Mouse (Mus musculus) neural tube, embryonic 14.5 days (tissue): ENCODE measurements around the gene Tfr2. TPM values are rescaled to one million over a fixed set of nuclear protein-coding genes. Genes with fewer than 3 reads are reported as not detected.

Source experiments
- ATAC-seq: fragments of 200-750 bp; cut with Nextera tagmentation; 2 replicates; pipeline ENCODE4 v1.8.0; 2017; ENCODE audit warnings: low read depth, mild to moderate bottlenecking, moderate TSS enrichment, moderate library complexity
- H3K27ac ChIP-seq: fragments of 300-500 bp; sonication (generic); 2 replicates; pipeline ENCODE4 v1.5.1; 2014; ENCODE audit warnings: low read depth, mild to moderate bottlenecking, control low read depth, low read length, moderate library complexity, mixed read lengths
- H3K27me3 ChIP-seq: fragments of 300-500 bp; sonication (generic); 2 replicates; pipeline ENCODE4 v1.6.1; 2014; ENCODE audit warnings: low read length; ENCODE audit not compliant: control insufficient read depth, insufficient read depth
- H3K36me3 ChIP-seq: fragments of 300-500 bp; sonication (generic); 2 replicates; pipeline ENCODE4 v1.6.1; 2014; ENCODE audit warnings: low read length, mixed read lengths; ENCODE audit not compliant: control insufficient read depth, insufficient read depth
- H3K4me1 ChIP-seq: fragments of 300-500 bp; sonication (generic); 2 replicates; pipeline ENCODE4 v1.6.1; 2014; ENCODE audit warnings: low read length; ENCODE audit not compliant: control insufficient read depth, insufficient read depth
- H3K4me2 ChIP-seq: fragments of 300-500 bp; sonication (generic); 2 replicates; pipeline ENCODE4 v1.6.1; 2014; ENCODE audit warnings: mild to moderate bottlenecking, low read depth, low read length, control low read depth
- H3K4me3 ChIP-seq: fragments of 300-500 bp; sonication (generic); 2 replicates; pipeline ENCODE4 v1.5.1; 2014; ENCODE audit warnings: low read depth, low read length, control low read depth, mixed read lengths
- H3K9ac ChIP-seq: fragments of 300-500 bp; sonication (generic); replicated peaks from 2 replicates; pipeline ENCODE4 v1.6.1; 2014; ENCODE audit warnings: low read depth, mild to moderate bottlenecking, control low read depth, low read length, mixed read lengths
- H3K9me3 ChIP-seq: fragments of 300-500 bp; sonication (generic); 2 replicates; pipeline ENCODE4 v1.6.1; 2016; ENCODE audit warnings: low read length; ENCODE audit not compliant: control insufficient read depth
- WGBS: fragments of 180-500 bp; shearing (Covaris S2); extraction: QIAGEN DNeasy Blood & Tissue Kit; methylation state at CpG from one replicate; pipeline ENCODE4 v1.1.7; 2014; 5-methylcytosine and 5-hydroxymethylcytosine counted together
- polyA plus RNA-seq: library from polyadenylated mRNA; unstranded; fragments of >200 nt; fragmentation: Nextera tagmentation; extraction: Ambion mirVana; gene quantifications from 2 replicates; pipeline ENCODE4 v1.2.1, GENCODE M21; 2014

Tfr2 gene
- polyA plus RNA-seq, 1 experiment from 2014 or later, result 5.8 TPM

DNA sequence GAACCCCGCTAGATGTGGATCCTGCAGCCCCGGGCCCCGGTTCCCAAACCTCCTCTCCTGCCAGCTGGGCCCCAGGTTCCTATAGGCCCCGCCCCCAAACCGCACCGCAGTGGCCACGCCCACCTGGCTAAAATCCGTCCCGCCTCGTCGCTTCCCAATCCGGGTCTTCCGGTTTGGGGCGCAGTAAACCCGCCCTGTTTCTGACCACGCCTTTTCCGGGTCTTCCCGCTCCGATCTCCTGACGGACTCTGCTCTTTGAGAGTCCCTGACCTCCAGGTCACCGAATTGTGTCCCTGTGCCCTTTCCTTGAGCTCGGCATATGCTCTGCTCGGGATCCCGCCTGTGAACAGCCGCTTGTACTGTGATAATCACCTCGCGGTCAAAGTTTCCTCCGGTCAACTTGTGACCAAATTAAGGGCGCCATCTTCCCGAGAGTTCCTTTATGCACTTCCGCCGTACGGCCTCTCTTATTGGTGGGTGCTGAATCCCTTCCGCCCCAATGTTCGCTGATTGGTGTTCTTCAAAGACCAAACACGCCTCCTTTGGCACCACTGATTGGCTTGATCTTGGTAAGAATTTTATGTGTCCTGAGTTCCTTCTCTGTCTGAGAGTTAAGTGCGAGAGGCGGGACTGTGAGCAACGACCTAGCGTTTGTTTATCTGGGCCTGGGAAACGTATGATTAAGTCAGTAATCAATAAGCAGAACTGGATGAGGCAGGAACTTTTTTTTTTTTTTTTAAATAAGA lies 31.2 kb downstream of the Tfr2 start, which contains the start of gene Mospd3:
Gene Mospd3, minus strand, starts transcription at position 440 of the 746 bp plus-strand sequence.
- peak; percentile 96 for ATAC-seq
- Histone ChIP-seq H3K4me2 (peak within 1 kb of the TSS; percentile 80), H3K4me1 (peaks cover 16% of the 10 kb centered on the region; the same call in 1 of the 2 replicates), H3K27me3 (no peaks in the 10 kb centered on the region), H3K9me3 (no peaks in the 10 kb centered on the region), H3K4me3 (peak within 1 kb of the TSS; percentile 74), H3K9ac (peak within 1 kb of the TSS; percentile 79), H3K27ac (peak within 1 kb of the TSS; percentile 76), H3K36me3 (no peaks in the 10 kb centered on the region)
- WGBS, result under 1% methylated on average over 41 of the region's 41 CpGs

DNA sequence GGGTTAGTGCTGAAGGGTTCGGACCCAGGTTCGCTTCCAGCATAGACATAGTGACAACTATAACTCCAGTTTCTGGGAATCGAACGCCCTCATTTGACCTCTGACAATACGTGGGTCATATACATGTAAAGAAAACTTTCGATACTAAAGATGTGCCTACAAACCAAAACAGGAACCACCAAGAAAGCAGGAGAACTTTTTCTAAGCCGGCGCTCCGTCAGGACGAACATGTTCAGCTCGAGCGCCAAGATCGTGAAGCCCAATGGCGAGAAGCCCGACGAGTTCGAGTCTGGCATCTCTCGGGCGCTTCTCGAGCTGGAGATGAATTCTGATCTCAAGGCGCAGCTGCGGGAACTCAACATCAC lies 31.7 kb downstream of the Tfr2 start:
- peaks cover 16% of the 10 kb centered on the region; the same call in 1 of the 2 replicates for H3K4me1 ChIP-seq
- peak overlapping the region; percentile 52 for H3K4me2 ChIP-seq
- WGBS, result under 1% methylated on average over 22 of the region's 22 CpGs
- ATAC-seq, result no peak
- H3K9me3 ChIP-seq, result no peaks in the 10 kb centered on the region
- no peaks in the 10 kb centered on the region for H3K27me3 ChIP-seq
- no peak overlapping the region for H3K27ac ChIP-seq
- no peaks in the 10 kb centered on the region for H3K36me3 ChIP-seq
- peak overlapping the region; percentile 74 for H3K4me3 ChIP-seq
- H3K9ac ChIP-seq, result 0 out of 2 replicates have a peak overlapping the region, but pooled peaks have one; percentile 79

DNA sequence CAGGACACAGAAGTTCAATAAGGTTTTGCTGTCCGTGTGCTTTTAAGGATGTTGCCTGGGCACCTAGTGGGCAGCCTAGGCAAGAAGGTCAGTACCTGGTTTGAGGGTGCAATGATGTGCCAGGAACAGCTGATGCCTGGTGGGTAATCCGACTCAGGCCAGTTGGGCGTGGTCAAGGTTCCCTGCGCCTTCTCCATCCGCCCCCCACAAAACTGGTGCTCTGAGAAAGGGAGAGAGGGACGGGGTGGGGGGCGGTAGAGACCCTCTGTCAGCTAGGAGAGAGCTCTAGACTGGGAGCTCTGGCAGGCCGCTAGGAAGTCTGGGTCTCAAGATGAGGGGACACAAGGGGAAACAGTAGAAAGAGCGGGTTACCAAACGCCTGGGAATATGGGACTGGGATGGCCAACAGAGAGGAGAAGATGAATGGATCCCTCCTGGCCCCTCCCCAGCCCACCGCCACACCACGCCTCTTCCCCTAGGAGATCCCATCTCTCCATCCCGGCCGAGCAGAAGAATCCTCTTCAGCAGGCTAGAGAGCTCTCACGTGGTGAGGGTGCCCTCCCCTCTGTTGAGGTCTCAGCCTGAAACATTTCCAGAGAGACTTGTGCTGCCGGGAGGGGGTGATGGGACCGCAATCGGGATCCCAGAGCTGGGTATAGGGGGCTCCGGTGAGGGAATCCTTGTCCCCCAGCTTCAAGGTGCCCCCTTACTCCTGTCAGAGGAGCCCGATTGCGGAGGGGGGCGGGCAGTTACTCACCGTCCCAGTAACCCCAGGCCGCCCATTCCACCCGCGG lies 38.4 kb downstream of the Tfr2 start:
- Histone ChIP-seq H3K4me3 (no peak overlapping the region), H3K36me3 (no peaks in the 10 kb centered on the region), H3K27ac (no peak overlapping the region), H3K9ac (no peak overlapping the region), H3K27me3 (no peaks in the 10 kb centered on the region), H3K4me1 (peaks cover 5% of the 10 kb centered on the region; the same call in 1 of the 2 replicates), H3K4me2 (no peak overlapping the region), H3K9me3 (no peaks in the 10 kb centered on the region)
- WGBS, result 12% methylated on average over 25 of the region's 26 CpGs
- no peak for ATAC-seq

DNA sequence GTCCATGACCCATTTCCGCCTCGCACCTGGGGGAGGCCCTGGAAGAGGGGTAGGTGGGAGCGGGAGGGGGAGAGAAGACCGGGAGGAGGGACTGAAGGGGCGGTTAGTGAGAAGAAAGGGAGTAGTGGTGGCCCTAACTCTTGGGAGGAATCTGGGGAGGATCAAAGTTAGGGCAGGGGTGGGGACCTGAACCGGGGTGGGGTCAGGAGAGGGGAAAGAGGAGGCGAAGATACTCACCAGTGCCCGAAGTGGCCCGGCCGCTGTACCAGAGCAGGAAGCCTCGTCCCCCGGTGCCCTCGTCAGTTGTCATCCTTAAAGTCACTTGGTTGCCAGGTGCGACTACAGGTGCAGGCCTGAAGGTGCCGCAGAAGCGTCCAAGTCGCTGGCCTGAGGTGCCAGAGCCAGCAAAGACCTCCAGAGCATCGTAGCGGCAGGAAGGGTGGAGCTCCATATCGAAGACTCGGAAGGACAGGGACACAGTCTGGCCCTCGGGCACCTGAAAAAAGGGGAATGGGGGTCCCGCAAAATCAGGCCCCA lies 39.1 kb downstream of the Tfr2 start:
- no peak for ATAC-seq
- no peaks in the 10 kb centered on the region for H3K36me3 ChIP-seq
- H3K4me2 ChIP-seq, result no peak overlapping the region
- no peak overlapping the region for H3K4me3 ChIP-seq
- no peak overlapping the region for H3K9ac ChIP-seq
- no peaks in the 10 kb centered on the region for H3K27me3 ChIP-seq
- 14% methylated on average over 23 of the region's 23 CpGs for WGBS
- no peaks in the 10 kb centered on the region for H3K9me3 ChIP-seq
- no peak overlapping the region for H3K27ac ChIP-seq
- H3K4me1 ChIP-seq, result peaks cover 5% of the 10 kb centered on the region; the same call in 1 of the 2 replicates

DNA sequence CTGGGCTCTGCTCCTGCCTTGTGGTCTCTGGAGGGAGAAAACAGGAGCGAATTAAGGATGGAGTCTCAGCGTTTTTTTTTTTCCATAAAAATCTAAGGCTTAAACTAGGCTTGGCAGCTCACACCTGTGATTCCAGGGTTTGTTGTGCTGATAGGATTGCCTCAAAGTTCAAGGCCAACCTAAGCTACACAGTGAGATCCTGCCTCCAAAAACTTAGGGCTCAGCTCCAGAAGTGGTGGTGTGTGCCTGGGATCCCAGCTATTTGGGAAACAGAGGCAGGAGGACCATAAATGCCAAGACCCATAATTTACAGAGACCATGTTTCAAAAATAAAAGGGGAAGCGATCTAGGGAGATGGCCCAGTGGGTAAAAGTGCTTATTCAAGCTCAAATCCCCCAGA lies 39.7 kb downstream of the Tfr2 start:
- no peak overlapping the region for H3K27ac ChIP-seq
- no peaks in the 10 kb centered on the region for H3K27me3 ChIP-seq
- H3K36me3 ChIP-seq, result no peaks in the 10 kb centered on the region
- H3K9me3 ChIP-seq, result no peaks in the 10 kb centered on the region
- peaks cover 5% of the 10 kb centered on the region; the same call in 1 of the 2 replicates for H3K4me1 ChIP-seq
- no peak overlapping the region for H3K9ac ChIP-seq
- no peak for ATAC-seq
- WGBS, result 52% methylated on average over 3 of the region's 3 CpGs
- no peak overlapping the region for H3K4me3 ChIP-seq
- H3K4me2 ChIP-seq, result no peak overlapping the region

GRCm38 (mm10) chr5:137610056-137610455 lies 40.4 kb downstream of the Tfr2 start:
- no peaks in the 10 kb centered on the region for H3K36me3 ChIP-seq
- no peaks in the 10 kb centered on the region for H3K9me3 ChIP-seq
- no peak overlapping the region for H3K9ac ChIP-seq
- no peak overlapping the region for H3K4me3 ChIP-seq
- ATAC-seq, result no peak
- H3K27ac ChIP-seq, result no peak overlapping the region
- 76% methylated on average over 4 of the region's 4 CpGs for WGBS
- H3K4me2 ChIP-seq, result no peak overlapping the region
- peaks cover 5% of the 10 kb centered on the region; the same call in 1 of the 2 replicates for H3K4me1 ChIP-seq
- no peaks in the 10 kb centered on the region for H3K27me3 ChIP-seq

DNA sequence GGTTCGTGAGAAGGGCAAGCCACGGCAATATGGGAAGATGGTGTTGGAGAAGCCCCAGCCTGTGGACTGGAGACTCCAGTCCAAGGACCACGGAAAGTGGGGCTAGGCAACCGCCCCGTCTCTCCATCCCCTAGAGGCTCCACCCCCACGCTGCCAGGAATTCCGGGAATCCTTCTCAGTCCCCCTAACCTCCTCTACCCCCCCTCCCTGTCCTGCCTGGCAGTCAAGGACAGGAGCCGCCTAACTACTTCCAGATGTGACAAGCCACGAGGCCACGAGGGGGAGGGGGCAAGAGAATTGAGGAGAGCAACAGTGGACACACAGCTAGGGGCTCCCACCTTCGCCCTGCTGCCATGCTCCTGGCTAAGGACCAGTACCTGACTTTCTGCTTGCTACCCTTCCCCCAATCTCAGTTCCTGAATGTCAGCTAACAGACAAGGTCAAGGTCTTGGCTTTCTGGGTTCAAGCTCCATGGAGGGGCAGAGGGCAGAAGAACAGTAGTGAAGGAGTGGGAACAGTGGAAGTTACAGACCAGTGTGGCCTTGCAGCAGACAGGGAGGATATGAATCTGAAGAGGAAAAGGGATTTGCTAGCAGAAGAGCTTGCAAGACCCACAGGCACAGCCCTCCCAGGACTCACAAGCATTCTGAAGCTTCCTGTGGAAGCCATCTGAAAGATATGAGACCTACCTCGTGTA lies 41.1 kb downstream of the Tfr2 start:
- no peak for ATAC-seq
- no peaks in the 10 kb centered on the region for H3K9me3 ChIP-seq
- 14% methylated on average over 12 of the region's 12 CpGs for WGBS
- no peak overlapping the region for H3K27ac ChIP-seq
- no peak overlapping the region for H3K9ac ChIP-seq
- no peak overlapping the region for H3K4me3 ChIP-seq
- H3K4me2 ChIP-seq, result peak overlapping the region; percentile 18; the same call in 1 of the 2 replicates
- no peaks in the 10 kb centered on the region for H3K36me3 ChIP-seq
- peaks cover 5% of the 10 kb centered on the region; the same call in 1 of the 2 replicates for H3K4me1 ChIP-seq
- H3K27me3 ChIP-seq, result no peaks in the 10 kb centered on the region

GRCm38 (mm10) chr5:137611245-137611602 lies 41.6 kb downstream of the Tfr2 start:
- no peak for ATAC-seq

More at GRCm38 (mm10) chr5:137611245-137611602, 41.6 kb downstream of the Tfr2 start:
- H3K4me2 ChIP-seq, result peak overlapping the region; percentile 18; the same call in 1 of the 2 replicates
- H3K4me3 ChIP-seq, result no peak overlapping the region
- H3K4me1 ChIP-seq, result peaks cover 5% of the 10 kb centered on the region; the same call in 1 of the 2 replicates
- no peak overlapping the region for H3K9ac ChIP-seq
- no peaks in the 10 kb centered on the region for H3K36me3 ChIP-seq
- H3K27me3 ChIP-seq, result no peaks in the 10 kb centered on the region
- H3K27ac ChIP-seq, result no peak overlapping the region
- 36% methylated on average over 6 of the region's 6 CpGs for WGBS
- H3K9me3 ChIP-seq, result no peaks in the 10 kb centered on the region
